Mouse (Mus musculus) limb, embryonic 11.5 days (tissue): ENCODE measurements around the gene Slc26a10. TPM values are rescaled to one million over a fixed set of nuclear protein-coding genes. Genes with fewer than 3 reads are reported as not detected.
"Not testable (repeated sequence)": the region's sequence is repeated elsewhere in the genome, so short reads cannot be mapped to it uniquely, and the experiment has no call there.

Experiments used
- ATAC-seq: fragments of 200-750 bp; cut with Nextera tagmentation; 2 replicates; pipeline ENCODE4 v1.8.0; 2017; ENCODE audit warnings: low read depth; ENCODE audit not compliant: insufficient number of reproducible peaks, low FRiP score, low TSS enrichment
- DNase-seq: peaks from one replicate; pipeline ENCODE4 v3.0.0-alpha.2; 2015; ENCODE audit warnings: low spot score
- H3K27ac ChIP-seq: fragments of 300-500 bp; sonication (generic); replicated peaks from 2 replicates; pipeline ENCODE4 v1.5.1; 2014; ENCODE audit warnings: low read depth, mild to moderate bottlenecking, low read length
- H3K27me3 ChIP-seq: fragments of 300-500 bp; sonication (generic); 2 replicates; pipeline ENCODE4 v1.6.1; 2014; ENCODE audit warnings: mild to moderate bottlenecking, low read length, mixed read lengths; ENCODE audit not compliant: control insufficient read depth, insufficient read depth
- H3K36me3 ChIP-seq: fragments of 300-500 bp; sonication (generic); 2 replicates; pipeline ENCODE4 v1.6.1; 2014; ENCODE audit warnings: mild to moderate bottlenecking, low read length, moderate library complexity, mixed read lengths; ENCODE audit not compliant: control insufficient read depth, insufficient read depth
- H3K4me1 ChIP-seq: fragments of 300-500 bp; sonication (generic); 2 replicates; pipeline ENCODE4 v1.6.1; 2014; ENCODE audit warnings: low read length, mixed read lengths; ENCODE audit not compliant: control insufficient read depth, insufficient read depth
- H3K4me2 ChIP-seq: fragments of 300-500 bp; sonication (generic); 2 replicates; pipeline ENCODE4 v1.6.1; 2014; ENCODE audit warnings: low read depth, mild to moderate bottlenecking, moderate library complexity; ENCODE audit not compliant: severe bottlenecking
- H3K4me3 ChIP-seq: fragments of 300-500 bp; sonication (generic); 2 replicates; pipeline ENCODE4 v1.5.1; 2014; ENCODE audit warnings: low read depth, low read length
- H3K9ac ChIP-seq: fragments of 300-500 bp; sonication (generic); 2 replicates; pipeline ENCODE4 v1.6.1; 2014; ENCODE audit warnings: mild to moderate bottlenecking, low read length
- H3K9me3 ChIP-seq: fragments of 300-500 bp; sonication (generic); 2 replicates; pipeline ENCODE4 v1.6.1; 2016; ENCODE audit warnings: low read length; ENCODE audit not compliant: control insufficient read depth
- WGBS: fragments of 180-500 bp; shearing (Covaris S2); extraction: QIAGEN DNeasy Blood & Tissue Kit; methylation state at CpG from one replicate; pipeline ENCODE4 v1.1.7; 2014; 5-methylcytosine and 5-hydroxymethylcytosine counted together
- polyA plus RNA-seq: library from polyadenylated mRNA; unstranded; fragments of >200 nt; fragmentation: Nextera tagmentation; extraction: Ambion mirVana; gene quantifications from 2 replicates; pipeline ENCODE4 v1.2.1, GENCODE M21; 2014

Gene Slc26a10
- polyA plus RNA-seq, 1 experiment from 2014 or later: 2.7 TPM

DNA sequence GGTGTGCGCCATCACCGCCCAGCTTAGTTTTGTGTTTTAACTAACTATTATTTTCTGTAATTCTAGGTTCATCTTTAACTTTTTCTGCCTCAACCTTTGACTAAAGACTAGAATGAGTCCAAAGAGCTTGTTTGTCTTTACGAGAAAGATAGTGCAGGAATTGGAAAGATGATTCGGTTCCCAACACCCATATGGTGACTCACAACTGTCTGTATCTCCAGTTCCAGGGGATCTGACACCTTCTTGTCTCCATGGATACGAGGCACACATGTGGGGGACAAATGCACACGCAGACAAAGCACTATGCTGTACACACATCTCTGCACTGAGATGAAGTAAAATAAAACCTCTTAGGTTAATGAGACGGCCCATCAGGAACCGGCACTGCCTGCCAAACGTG lies 20.4 kb downstream of the Slc26a10 start:
- H3K4me2 ChIP-seq: no peak overlapping the region
- no peak overlapping the region for H3K4me3 ChIP-seq
- no peak overlapping the region for H3K9ac ChIP-seq
- H3K36me3 ChIP-seq: no peaks in the 10 kb centered on the region
- 83% methylated on average over 9 of the region's 9 CpGs for WGBS
- H3K9me3 ChIP-seq: no peaks in the 10 kb centered on the region
- peaks cover under 1% of the 10 kb centered on the region; the same call in 1 of the 2 replicates for H3K27me3 ChIP-seq
- H3K4me1 ChIP-seq: no peaks in the 10 kb centered on the region
- DNase-seq (no peak), ATAC-seq (no peak)
- H3K27ac ChIP-seq: no peak overlapping the region

DNA sequence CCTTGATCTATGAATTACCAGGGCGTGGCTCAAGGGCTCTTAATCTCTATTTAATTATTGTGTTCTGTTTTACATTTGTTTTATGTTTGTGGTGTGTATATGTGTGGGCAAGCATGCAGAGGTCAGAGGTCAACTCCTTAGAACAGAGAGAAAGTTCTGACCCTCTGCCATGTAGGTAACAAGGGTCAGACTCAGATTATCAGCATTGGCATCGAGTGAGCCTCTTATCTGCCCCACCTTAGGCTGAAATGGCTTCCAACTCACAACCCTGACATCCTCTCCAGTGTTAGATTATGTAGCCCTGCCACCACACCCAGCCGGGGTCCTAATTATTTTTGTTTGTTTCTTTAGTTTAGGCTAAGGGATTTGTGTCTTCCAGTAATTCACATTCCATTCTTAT lies 22.0 kb downstream of the Slc26a10 start:
- 69% methylated on average over 3 of the region's 3 CpGs for WGBS
- H3K9ac ChIP-seq: no peak overlapping the region
- no peak for ATAC-seq

DNA sequence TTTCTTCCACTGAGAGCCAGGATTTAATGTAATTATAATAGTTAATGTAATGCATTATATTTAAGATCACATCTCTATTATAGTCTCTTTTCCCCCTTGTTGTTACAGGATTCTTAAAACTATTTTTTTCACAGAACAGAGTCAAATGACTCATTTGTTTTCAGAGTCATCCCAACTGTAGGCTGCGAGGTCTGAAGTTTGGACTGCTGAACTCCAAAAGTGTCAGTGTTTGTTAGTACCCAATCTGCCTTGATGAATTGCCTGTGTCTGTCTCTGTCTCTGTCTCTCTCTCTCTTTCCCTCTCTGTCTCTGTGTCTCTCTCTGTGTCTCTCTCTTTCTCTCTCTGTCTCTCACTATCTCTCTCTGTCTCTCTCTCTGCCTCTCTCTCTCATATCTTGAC lies 23.9 kb downstream of the Slc26a10 start:
- H3K27ac ChIP-seq: no peak overlapping the region

More for the DNA sequence above, 22.0 kb downstream of the Slc26a10 start:
- Histone ChIP-seq H3K27ac (no peak overlapping the region), H3K4me3 (no peak overlapping the region), H3K36me3 (no peaks in the 10 kb centered on the region), H3K4me2 (no peak overlapping the region), H3K4me1 (no peaks in the 10 kb centered on the region), H3K27me3 (no peaks in the 10 kb centered on the region), H3K9me3 (no peaks in the 10 kb centered on the region)
- DNase-seq: no peak

DNA sequence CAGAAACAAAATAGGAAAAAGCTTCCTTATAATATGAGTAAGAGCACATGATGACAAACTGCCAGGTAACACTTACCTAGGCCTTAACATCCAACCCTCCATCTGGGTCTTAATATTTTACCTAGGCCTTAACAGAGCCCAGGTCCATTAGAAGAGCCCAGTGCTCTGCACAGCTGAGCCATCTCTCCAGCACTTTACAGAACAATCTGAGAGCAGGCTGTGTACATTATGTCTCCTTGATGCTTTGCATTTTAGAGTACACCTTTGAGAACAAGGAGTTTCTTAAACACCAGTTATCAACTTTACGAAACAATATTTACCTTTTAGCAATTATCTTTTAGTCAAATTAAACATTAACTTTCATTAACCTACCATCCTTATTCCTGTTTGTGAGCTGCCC lies 24.4 kb downstream of the Slc26a10 start:
- 98% methylated on average over 1 of the region's 1 CpGs for WGBS
- Histone ChIP-seq H3K4me2 (no peak overlapping the region), H3K27me3 (no peaks in the 10 kb centered on the region), H3K4me1 (no peaks in the 10 kb centered on the region), H3K27ac (no peak overlapping the region), H3K9me3 (no peaks in the 10 kb centered on the region), H3K36me3 (no peaks in the 10 kb centered on the region), H3K4me3 (no peak overlapping the region), H3K9ac (no peak overlapping the region)
- ATAC-seq (no peak), DNase-seq (no peak)

More for the DNA sequence above, 23.9 kb downstream of the Slc26a10 start:
- no peaks in the 10 kb centered on the region for H3K4me1 ChIP-seq
- no peak overlapping the region for H3K4me2 ChIP-seq
- no peak overlapping the region for H3K4me3 ChIP-seq
- H3K27me3 ChIP-seq: no peaks in the 10 kb centered on the region
- no peak for DNase-seq
- H3K9me3 ChIP-seq: no peaks in the 10 kb centered on the region
- no peak for ATAC-seq
- H3K9ac ChIP-seq: no peak overlapping the region
- H3K36me3 ChIP-seq: no peaks in the 10 kb centered on the region
- 83% methylated on average over 1 of the region's 1 CpGs for WGBS

DNA sequence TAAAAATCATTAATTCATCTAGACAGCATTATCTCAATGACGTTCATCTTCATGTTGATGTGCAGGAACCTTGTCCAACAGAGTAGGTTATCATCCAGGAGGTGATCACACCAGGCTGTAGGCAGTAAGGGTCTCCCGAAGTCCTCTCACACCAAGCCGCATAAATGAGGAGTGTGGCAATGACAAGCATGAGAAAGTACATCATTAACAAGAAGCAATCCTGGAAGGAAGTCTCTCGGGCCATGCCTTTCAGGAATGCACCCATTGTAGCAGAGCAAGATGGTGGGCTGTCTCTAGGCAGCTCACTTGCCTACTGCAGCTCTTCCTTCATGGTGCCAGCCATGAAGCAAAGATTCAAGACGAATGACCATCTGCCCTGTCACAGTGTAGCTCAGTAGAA lies 25.8 kb downstream of the Slc26a10 start:
- ATAC-seq (no peak), DNase-seq (no peak)
- 85% methylated on average over 5 of the region's 5 CpGs for WGBS
- Histone ChIP-seq H3K9me3 (no peaks in the 10 kb centered on the region), H3K27me3 (no peaks in the 10 kb centered on the region), H3K4me1 (no peaks in the 10 kb centered on the region), H3K9ac (no peak overlapping the region), H3K36me3 (no peaks in the 10 kb centered on the region), H3K4me3 (no peak overlapping the region), H3K27ac (no peak overlapping the region), H3K4me2 (no peak overlapping the region)

DNA sequence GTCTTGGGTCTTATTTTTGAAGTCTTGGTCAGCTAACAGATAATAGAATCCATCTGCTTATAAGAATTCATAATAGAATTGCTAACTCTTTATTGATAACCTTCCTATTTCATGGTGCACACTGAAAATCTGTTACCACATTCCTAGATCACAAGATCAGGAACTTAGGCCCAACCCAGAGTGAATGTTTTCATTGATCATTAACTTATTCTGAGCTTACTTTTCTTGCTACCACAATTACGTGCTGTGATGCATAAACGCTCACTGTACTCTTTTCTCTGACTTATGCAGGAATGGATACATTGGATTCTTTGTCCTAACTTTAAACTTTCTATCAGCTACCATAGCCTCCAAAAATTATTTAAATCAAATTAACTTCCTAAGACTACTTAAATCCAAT lies 26.2 kb downstream of the Slc26a10 start:
- DNase-seq (no peak), ATAC-seq (no peak)
- Histone ChIP-seq H3K4me3 (no peak overlapping the region), H3K9me3 (no peaks in the 10 kb centered on the region), H3K36me3 (no peaks in the 10 kb centered on the region), H3K4me1 (no peaks in the 10 kb centered on the region), H3K4me2 (no peak overlapping the region), H3K27ac (no peak overlapping the region), H3K9ac (no peak overlapping the region), H3K27me3 (no peaks in the 10 kb centered on the region)
- 94% methylated on average over 2 of the region's 2 CpGs for whole genome bisulfite sequencing

DNA sequence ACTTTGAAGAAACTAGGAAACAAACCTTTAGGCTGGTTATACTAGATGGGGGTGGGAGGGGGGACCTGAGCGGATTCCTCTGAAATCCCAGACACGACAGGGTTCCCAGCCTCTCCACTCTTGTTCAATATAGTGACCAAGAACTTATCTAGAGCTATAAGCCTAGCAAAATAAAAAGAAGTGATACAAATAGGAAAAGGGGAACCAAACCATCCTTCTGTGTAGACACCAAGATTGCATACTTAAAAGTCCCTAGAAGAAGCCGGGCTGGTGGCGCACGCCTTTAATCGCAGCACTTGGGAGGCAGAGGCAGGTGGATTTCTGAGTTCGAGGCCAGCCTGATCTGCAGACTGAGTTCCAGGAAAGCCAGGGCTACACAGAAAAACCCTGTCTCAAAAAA lies 27.1 kb downstream of the Slc26a10 start:
- H3K36me3 ChIP-seq: no peaks in the 10 kb centered on the region
- no peak overlapping the region for H3K9ac ChIP-seq
- H3K4me3 ChIP-seq: no peak overlapping the region
- H3K27ac ChIP-seq: no peak overlapping the region
- ATAC-seq: no peak
- 94% methylated on average over 7 of the region's 7 CpGs for WGBS
- no peaks in the 10 kb centered on the region for H3K4me1 ChIP-seq
- H3K27me3 ChIP-seq: no peaks in the 10 kb centered on the region
- no peaks in the 10 kb centered on the region for H3K9me3 ChIP-seq
- H3K4me2 ChIP-seq: no peak overlapping the region
- no peak for DNase-seq

DNA sequence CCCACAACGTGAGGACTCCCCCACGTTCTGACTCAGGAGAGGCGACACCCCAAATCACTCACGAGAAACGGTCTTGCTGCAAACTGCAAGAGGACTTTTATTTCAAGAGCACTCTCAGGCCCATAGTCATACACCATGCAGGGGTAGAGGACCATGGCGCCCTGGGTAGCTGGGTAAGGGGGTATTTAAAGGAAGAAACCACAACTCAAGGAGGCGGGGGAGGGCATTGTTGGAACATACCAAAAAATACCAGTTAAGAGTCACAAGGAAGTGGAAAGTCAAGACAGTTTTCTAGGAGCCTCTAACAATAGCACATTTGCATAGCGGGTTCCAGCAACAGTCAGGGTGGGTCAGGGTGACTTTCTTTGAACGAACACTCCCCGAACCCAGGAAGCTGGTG lies 27.9 kb downstream of the Slc26a10 start:
- not testable (repeated sequence) for H3K9ac ChIP-seq, H3K36me3 ChIP-seq, H3K4me1 ChIP-seq, H3K4me3 ChIP-seq, DNase-seq, H3K4me2 ChIP-seq, H3K9me3 ChIP-seq, H3K27ac ChIP-seq, H3K27me3 ChIP-seq, ATAC-seq
- WGBS: 92% methylated on average over 10 of the region's 10 CpGs

DNA sequence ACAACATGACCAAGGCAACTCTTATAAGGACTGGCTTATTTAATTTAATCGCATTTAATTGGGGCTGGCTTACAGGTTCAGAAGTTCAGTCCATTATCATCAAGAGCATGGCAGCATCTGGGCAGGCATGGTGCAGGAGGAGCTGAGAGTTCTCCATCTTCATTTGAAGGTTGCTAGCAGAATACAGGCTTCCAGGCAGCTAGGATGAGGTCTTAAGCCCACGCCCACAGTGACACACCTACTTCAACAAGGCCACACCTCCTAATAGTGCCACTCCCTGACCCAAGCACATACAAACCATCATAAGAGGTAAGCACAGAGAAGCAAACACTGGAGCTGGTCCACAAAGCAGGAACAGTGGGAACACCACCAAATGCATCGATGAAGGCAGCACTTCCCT lies 29.2 kb downstream of the Slc26a10 start:
- not testable (repeated sequence) for ATAC-seq, DNase-seq, H3K9ac ChIP-seq, H3K4me1 ChIP-seq, H3K4me2 ChIP-seq, H3K9me3 ChIP-seq, H3K27me3 ChIP-seq, H3K4me3 ChIP-seq, H3K27ac ChIP-seq, H3K36me3 ChIP-seq
- WGBS: 89% methylated on average over 3 of the region's 3 CpGs
